Mouse (Mus musculus) inflammation-experienced regulatory T-cells, adult 6 months (primary cell): Measurements from ENCODE around the gene Gm9376. TPM values are rescaled to one million over a fixed set of nuclear protein-coding genes. Genes with fewer than 3 reads are reported as not detected.

ENCODE experiments used
- ATAC-seq: one replicate; pipeline ENCODE4 v1.8.0; 2017
- polyA plus RNA-seq, 3 experiments: library from polyadenylated mRNA; unstranded; fragments of 100-300 nt; shearing (Covaris generic); gene quantifications; one replicate each; pipeline ENCODE4 v1.2.1; 2017

Gene Gm9376
- polyA plus RNA-seq, 3 experiments from 2014 or later, result not detected

DNA sequence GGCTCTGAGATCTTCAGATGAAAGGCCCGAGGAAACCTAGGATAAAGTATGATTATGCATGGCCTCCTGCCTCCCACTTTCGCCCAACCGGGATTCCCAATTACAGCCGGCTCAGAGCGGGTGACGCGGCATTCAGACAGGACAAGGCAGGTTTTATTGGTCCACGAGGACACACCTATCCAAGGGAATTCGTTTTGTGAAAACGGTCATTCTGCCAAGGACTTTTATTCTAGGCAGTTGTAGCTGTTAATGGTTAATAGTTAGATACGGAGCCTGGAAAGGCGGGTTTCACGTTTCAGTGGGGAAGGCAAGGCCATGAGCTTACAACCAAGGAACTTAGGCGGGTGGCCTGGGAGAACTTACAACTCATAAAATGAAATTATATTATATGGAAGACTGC, 16.2 kb downstream of the Gm9376 start:
- ATAC-seq, result no peak

DNA sequence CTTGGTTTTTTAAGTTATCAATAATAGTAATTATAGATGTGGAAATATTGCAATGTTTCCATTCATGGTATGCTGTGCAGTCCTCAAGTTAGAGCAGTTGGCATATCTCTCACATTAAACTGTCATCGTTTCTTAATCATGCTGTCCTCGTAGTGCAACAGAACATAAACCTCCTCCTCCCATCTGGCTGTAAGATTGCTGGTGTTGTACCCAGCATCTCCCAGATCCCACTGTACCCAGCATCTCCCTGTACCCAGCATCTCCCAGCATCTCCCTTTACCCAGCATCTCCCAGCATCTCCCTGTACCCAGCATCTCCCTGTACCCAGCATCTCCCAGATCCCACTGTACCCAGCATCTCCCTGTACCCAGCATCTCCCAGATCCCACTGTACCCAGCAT, 19.3 kb downstream of the Gm9376 start:
- ATAC-seq, result no peak

DNA sequence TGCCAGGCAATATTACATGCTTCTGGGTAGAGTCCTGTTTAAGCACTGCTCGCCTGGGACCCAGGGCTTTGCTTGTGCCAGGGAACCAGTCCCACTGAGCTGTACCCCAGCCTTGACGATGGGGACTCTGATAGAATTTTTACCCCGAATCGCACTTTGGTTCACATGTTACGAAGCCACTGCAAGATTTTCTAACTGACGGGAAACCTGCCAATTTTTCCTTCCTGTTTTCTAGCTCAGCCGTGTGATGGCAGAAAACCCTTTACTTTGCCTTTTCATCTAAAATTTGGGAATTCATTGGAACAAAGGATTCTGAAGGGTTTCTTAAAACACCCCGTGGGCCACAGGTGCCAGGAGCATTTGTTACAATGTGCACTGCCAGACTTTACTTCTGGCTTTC, 22.4 kb downstream of the Gm9376 start:
- ATAC-seq, result no peak

DNA sequence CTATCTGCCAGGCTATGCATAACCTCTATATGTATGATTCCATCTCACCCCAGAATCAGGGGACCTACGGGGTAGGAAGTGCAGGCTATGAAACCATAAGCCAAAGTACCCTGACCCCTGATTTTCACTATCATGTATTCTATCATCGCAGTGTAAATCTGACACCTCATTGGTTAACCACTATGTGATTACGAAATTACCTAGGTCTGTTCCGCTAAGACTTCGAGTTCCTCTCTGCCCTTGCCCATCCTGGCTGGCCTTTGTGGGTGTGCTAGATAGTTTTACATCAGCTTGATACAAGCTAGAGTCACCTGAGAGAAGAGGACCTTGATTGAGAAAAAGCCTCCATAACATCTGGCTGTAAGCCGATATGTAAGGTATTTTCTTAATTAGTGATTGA, 23.2 kb downstream of the Gm9376 start:
- no peak for ATAC-seq

DNA sequence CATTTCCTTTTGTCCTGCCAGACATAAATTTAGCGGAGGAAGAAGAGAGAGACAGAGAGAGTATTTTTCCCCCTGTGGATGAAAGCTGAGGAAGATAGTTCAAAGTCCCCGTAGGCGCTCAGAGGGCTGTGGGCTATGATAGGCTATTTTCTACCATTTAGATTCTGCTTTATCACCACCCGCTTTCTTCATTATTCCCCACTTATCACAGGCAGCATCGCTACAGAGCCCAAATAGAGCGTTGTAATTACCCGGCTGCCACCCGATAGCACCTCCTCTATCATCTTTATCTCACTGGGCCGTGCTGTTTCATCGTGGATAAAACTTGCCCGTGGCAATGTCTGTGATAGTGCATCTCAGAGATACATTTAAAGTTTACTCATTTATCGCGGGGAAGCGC, 35.8 kb downstream of the Gm9376 start:
- ATAC-seq, result no peak

DNA sequence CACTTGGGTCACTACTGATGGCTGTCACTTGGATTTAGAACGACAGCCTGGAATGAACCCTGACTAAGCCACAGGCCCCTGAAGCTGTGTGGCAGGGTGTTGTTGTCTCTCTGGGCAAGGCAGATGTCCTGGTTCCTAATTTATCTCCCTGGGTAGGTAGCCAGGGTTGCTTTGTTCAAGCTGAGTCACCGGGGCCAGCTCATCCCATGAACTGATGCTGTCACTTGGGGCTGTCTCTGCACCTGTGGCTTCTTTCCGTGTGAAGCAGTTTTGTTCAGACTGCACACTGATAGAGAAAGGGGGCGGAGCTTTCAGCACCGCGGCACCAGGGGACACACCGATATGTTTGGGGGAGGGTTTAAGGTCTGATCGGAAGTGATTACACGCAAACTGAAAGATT, 37.8 kb downstream of the Gm9376 start:
- ATAC-seq, result no peak

DNA sequence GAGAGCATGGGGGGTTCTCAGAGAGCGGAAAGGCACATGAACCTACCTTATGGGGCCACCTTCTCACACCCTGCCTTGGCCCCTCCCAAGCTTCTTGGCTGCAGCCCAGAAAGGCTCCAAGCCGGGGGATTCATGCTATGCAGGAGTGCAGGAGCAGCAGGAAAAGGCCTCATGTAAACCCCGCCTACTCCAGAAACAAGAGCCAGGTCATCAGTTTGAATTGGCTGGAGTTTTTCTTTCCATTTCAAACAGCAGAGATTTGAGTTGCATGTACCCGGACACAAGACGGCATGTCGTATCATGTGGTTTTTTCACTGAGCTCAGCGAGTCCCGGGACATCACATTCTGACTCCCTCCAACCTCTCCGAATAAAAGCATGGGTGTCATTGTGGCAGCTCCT, 39.2 kb downstream of the Gm9376 start:
- ATAC-seq, result no peak

DNA sequence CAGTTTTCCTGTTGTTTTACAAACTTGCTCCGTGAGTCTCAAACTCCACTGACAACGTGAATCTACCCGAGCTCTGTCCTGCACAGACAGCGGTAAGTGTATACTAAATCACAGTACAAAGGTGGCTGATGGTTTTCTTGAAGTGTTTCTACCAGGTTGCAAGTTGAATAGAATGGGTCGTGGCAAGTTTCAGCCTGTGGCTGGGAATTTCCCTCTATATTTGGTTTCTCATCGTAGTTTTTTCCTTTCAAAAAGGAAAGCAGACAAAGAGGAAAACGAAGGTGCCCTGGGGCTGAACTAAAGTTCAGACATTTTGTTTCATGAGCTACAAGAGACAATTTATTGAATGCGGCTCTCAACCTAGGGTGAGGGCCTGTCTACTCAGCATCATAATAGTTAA, 40.3 kb downstream of the Gm9376 start:
- no peak for ATAC-seq

DNA sequence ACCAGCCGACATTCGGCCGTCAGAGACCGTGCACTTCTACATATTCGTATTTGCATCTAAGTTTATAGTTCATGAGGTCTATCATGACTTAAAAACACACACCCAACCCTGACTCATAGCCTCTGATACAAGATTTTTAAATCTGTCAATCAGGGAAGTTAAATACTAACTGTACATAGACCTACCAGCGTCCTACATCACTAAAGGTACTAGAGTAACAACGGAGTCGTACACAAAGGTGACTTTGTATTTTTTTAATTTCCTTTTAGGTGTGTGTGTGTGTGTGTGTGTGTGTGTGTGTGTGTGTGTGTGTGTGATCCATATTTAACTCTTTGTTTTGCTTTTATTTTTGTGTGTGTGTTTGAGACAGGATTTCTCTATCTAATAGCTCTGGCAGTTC, 44.9 kb downstream of the Gm9376 start:
- no peak for ATAC-seq

DNA sequence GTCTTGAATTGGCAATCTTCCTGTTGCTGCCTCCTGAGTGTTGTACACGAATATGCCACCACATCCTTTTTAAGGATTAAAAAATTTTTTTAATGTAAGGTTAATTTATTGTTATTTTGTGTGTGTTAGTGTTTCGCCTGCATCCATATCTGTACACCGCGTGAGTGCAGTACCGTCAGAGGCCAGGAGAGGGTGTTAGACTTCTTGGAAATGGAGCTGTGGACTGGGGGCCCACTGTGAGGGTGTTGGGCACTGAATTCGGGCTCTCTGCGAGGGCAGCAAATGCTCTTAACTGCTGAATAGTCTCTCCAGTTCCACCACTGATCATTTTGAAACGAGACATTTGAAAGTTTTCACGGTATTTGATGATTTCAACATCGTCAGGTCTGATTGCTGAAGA, 45.9 kb downstream of the Gm9376 start:
- ATAC-seq, result no peak

DNA sequence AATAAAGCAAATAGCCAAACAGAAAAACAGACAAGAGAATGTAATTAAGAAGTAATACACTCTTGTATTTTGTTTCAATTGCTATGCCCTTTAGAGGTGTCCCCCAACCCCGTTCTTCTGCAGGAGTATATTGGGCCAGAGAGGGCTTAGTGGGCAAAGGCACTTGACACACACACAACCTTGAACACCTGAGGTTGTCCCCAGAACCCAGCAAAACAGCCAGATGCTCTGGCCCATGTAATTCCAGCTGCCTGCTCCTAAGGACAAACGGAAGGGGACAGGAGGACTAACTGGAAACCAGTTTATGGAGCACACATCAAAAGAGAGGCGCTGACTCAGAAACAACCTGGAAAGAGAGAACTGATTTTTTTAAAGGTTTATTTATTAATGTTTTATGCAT, 47.2 kb downstream of the Gm9376 start:
- no peak for ATAC-seq

DNA sequence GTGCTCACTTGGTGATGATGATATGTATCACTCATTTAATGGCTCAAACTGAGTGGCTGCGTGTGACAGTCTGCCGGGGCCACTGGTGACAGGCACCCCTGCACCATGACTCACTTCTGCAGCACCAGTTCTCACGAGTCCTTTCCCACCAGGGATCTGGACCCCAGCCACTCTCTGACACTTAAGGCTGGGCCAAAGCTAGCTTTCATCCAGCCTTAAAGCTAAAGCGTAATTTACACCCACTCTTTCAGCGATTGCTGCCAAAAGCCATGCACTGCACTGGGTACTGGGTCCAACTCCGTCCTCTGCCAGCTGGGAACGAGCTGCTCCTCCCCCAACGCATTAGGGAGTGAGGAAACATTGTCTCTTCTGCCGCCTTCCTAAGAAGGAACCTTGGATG, 50.5 kb downstream of the Gm9376 start:
- ATAC-seq, result no peak

Other genes starting within 250 kb of the Gm9376 start
- gene Dct, start 214.7 kb upstream of the Gm9376 start, polyA plus RNA-seq, result under 1 TPM in 2 of 3 experiments, not detected in 1; 0.28 to 0.38 TPM
- gene Tgds, start 134.2 kb upstream of the Gm9376 start, polyA plus RNA-seq, result 10 to 100 TPM; 32.9 to 43.8 (median 38.4) TPM
- 1 to 10 TPM; 3.9 to 9.0 (median 6.0) TPM for gene Gpr180, start 129.8 kb upstream of the Gm9376 start, polyA plus RNA-seq
- gene Sox21, start 29.9 kb upstream of the Gm9376 start, polyA plus RNA-seq, result not detected